Mouse (Mus musculus): ENCODE data around the gene Zfp592. TPM values are rescaled to one million over a fixed set of nuclear protein-coding genes. Genes with fewer than 3 reads are reported as not detected.
"Not testable (repeated sequence)": the region's sequence is repeated elsewhere in the genome, so short reads cannot be mapped to it uniquely, and the experiment has no call there.

Zfp592 gene
- 10 to 100 TPM; 22.6 to 36.1 TPM for total RNA-seq (2021)
- polyA plus RNA-seq (2012; rRNA removed): 13.0 and 13.9 TPM in 2 replicates
- long read RNA-seq, partial matches to known transcripts: 3 of 8 reads
- long read RNA-seq, other reads (novel, unspliced or antisense): 5 of 8 reads

DNA sequence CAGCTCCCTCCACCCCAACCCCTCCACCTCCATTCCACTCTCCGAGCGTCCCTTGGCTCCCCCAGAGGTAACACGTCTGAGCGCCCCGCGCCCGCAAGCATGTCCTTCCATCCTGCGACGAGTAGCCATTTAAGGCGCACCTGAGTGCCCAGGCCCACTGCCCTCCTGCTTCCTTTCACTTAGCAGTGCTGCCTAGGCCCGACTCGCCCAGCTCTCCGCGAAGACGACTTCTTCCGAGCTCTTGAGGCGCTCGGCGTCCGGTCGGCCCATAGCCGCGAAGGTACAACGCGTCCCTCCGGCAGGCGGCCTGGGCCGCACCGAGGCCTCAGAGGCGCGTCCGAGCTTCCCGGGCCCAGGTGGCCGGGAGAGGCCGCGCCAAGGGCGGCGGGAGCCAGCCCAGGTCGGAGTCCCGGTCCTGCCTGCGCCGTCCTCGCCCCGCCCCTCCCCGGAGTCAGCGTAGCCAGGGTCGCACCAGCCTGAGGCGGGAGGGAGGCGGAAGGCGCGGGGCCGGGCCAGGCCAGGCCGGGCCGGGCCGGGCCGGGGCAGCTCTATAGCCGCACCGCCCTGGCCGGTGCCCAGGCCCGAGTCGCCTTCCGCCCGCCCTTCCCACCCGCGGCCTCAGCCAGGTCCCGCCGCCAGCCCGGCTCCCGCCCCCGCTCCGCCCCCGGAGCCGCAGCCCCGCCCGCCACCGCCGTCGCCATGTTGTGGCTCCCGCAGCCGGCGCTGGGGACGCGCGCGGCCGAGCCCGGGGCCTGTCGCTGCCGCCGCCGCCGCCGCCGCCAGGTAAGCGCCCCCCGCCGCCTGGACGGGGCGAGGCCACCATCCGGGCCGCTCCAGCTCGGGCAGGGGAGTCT is at the start of gene Zfp592:
TSS of gene Zfp592 (plus strand) at position 702 of the 854 bp plus-strand sequence.
- peak; percentile 94 for DNase-seq

DNA sequence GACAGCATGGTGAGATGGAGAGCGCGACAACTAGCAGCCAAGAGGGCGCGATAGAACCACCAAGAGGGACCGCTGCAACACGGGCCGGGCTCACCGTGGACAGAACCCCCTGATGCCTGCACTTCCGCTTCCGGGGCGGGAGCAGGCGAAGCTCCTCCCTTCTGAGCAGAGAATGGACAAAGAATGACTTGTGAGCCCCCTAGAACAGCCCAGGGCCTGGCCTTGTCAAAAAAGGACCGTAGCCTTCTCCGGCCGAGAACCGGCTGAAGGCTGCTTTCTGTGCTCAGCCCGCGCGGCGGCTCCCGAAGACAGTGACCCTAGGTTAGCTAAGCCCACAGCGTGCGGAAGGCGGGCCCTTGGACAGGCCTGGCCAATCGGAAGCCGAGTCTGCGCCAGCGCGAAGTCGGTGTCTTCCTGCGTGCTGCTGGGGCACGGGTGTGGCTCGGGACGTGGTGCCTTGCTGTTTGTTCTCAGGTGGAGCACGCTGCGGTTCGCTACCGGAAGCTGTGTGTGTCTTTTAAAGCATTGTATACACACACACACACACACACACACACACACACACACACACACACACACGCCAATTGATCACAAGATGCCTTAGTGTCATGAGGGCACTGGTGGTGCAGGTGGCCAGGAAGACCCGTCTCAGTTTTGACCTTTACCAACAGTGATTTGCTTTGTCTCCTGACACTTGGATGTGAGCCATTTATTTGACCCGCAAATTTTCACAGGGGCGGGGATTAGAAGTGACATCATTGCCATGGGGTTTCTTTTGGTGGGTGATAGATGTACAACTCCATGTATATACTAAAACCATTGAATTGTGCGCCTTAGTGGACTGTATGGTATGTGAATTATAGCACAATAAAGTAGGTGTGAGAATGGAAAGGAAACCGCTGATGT is 45.8 kb upstream of the Zfp592 start, which contains the start of gene Sec11a:
TSS of gene Sec11a (minus strand) at position 336 of the 906 bp plus-strand sequence.
- peak; percentile 95 for DNase-seq

DNA sequence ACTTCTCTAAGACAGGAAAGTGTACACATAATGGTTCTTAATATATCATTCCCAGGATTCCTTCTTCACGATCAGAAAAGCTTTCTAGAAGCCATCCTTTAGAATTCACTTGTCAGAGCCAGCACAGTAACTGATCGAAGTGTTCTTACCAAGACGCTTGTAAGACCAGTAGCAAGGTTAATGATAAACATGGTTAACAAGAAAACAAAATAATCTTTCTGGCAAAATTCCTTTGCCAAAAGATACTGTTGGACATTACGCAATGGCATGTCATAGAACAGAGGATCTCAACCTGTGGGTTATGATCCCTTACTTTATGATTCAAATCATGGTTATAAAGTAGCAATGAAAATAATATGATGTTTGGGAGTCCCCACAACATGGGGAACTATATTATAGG is 42.0 kb upstream of the Zfp592 start:
- no peak for DNase-seq

DNA sequence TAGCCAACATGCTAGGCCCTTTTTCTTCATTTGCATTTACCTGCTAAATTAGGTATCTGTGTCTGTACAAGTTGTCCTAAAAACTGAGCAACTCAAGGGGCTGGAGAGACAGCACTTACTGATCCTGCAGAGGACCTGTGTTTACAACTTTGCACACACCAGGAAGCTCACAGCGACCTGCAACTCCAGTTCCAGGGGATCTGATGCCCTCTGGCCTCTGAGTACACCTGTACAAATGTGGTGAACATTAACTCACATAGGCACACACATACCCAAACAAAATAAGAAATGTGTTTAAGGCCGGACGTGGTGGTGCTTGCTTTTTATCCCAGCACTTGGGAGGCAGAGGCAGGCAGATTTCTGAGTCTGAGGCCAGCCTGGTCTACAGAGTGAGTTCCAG is 41.3 kb upstream of the Zfp592 start:
- no peak for DNase-seq

DNA sequence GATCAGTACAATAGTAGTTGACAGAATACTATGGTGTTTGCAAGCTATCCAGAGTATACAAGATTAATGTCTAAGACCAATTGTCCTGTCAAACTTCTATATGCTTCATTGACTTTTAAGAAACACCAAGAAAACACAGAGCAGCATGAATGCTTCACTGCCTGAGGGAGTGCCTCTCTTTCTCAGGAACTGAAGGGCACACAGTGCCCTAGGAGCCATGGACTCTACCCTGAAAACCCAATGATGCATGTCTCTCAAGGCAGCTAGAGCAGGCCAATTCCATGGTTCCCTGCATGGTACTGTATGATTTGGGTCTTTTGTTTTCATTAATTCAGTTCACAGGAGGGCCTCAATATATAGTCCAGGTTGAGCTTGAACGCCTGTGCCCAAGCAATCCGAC is 39.2 kb upstream of the Zfp592 start:
- DNase-seq: no peak

DNA sequence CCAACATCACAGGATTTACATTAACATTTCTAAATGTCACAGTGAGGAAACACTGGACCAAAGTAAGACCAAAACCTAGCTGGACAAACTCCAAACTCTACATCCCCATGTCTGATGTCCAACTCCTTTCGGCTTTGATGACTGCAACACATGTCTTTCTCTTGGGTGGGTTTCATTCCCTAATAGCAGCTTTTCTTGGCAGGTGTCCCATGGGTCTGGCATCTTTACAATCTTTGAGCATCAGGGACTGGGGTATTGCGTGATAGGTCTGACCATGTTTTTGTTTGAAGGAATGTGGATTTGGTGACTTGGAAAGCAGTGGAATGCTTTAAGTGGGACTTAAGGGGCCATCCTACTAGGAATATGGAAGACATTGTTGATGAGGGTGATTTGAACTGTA is 36.6 kb upstream of the Zfp592 start:
- DNase-seq: no peak

DNA sequence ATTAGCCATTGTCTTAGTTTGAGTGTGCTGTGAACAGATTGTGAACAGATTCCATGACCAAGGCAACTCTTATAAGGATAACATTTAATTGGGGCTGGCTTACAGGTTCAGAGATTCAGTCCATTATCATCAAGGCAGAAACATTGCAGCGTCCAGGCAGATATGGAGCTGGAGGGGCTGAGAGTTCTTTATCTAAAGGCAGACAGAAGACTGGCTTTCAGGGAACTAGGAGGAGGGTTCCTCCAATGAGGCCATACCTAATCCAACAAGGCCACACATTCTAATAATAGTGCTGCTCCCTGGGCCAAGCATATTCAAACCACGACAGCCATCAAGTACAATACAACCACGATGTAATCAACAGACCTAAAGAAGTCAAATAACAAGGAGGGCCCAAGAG is 34.5 kb upstream of the Zfp592 start:
- DNase-seq: no peak

DNA sequence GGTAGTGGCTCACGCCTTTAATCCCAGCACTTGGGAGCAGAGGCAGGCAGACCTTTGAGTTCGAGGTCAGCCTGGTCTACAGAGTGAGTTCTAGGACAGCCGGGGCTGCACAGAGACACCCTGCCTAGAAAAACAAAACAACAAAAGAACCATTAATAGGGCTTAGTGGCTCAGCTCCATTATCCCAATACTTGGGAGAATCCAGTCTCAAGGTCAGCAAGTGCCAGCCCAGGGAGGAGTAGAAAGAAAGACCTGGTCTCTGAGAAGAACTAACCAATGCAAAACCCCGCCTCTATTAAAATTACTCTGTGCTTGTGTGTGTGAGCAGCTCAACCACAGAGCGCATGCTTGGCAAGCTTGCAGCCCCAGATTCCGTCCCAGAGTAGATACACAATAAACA is 30.7 kb upstream of the Zfp592 start:
- DNase-seq: no peak

DNA sequence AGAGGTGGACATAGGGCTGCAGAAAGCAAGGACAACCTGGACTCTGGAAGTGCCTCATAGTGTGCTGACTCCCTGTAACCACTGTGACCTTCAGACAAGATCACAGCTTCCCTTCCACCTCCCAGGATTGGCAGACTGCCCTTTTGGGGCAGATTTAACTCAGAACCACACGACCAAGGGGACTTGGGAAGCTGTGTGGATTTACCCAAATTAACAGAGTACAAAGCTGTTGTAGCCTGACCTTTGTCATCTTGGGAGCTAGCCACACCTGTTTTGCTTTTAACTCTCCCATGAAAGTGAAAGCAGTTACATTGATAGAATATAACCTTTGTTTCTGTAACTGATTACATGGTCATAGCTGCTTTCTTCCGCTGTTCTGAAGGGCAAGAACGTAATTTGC is 22.6 kb upstream of the Zfp592 start:
- DNase-seq: peak; percentile 64

DNA sequence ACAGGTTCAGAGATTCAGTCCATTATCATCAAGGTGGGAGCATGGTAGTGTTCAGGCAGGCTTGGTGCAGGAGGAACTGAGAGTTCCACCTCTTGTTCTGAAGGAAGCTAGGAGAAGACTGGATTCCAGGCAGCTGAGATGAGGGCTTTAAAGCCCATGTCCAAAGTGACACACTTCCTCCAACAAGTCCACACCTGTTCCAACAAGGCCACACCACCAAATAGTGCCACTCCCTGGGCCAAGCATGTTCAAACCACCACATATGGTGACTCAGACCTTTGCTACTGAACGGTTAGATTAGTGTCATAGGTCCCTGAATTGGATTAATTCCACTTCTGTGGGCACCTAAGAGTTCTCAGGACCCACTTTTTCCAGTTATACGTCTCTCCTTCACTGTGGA is 22.1 kb upstream of the Zfp592 start:
- no peak for DNase-seq

DNA sequence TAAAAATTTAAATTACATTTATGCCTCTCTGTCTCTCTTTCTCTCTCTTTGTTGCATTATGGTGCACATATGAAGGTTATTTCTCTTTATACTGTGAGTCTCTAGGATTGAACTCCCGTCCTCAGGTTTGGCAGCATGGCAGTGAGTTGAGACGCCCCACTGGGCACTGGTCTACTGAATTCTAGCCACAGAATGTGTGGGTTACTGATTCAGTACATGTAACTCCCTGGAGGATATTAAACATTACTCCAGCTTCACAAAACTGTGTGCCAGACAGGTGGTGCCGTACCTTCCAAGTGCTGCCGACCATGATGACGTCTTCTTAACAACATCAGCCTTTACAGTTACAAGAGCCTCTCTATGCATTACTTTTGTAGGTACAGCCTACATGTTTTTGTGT is 21.4 kb upstream of the Zfp592 start:
- no peak for DNase-seq

DNA sequence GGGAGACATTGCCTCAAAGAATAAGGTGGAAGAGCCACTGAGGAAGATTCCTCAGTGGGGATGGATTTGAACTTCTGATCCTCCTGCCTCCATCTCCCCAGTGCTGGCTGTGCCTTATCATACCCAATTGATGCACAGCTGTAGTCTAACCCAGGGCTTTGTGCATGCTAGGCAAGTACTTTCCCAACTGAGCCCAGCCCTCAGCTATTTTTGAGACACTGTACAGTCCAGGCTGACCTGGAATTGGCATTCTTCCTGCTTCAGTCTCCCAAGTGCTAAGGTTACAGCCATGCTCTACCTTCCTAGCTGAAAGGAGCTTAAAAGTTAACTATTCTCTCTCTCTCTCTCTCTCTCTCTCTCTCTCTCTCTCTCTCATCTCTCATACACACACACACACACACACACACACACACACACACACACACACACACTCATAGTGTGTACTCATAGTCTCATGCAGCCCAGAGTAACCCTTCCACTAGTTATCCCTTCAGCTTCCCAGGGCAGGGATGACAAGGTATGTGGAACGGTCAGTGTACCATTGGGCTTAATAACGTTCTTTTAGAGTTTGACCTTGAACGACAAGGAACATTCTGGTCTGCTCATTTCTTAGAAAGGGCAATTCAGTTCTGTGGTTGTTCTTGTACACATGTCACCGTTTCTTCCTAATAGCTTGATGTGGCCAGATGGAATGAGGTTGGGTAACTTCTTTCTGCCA is 20.4 kb upstream of the Zfp592 start:
- not testable (repeated sequence) for DNase-seq

DNA sequence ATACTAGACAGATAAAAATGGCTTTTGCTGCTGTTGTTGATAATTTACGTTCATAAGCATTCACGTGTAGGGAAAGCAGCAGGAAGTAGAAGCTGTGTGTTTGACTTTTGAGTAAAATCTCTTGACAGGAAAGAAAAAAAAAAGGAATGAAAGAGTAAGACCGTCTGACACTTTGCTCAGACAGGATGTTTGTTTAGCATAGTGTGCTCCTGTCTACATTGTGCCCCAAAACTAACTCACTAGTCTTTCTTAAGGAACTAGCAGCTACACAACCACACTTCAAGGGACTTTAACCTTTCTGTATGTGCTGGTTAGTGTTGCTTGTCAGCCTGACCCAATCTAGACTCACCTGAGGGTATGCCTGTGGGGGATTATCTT is 19.9 kb upstream of the Zfp592 start:
- DNase-seq: not testable (repeated sequence)

DNA sequence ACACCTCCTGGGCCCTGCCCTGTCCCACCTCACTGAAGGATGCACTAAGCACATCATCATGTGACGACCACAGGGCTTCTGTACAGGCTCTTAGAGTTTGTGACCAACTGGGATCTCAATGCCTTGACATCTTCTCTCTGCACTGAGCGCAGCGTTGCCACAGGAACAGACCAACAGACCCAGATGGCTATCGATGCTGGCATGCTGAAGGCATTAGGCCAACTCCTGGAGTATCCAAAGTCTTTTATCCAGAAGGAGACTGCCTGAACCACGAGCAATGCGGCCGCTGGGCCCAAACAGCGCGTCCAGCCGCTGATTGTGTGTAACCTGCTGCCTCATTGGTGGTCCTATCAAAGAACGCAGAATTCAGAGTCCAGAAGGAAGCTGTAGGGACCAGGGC is 12.9 kb upstream of the Zfp592 start:
- no peak for DNase-seq

DNA sequence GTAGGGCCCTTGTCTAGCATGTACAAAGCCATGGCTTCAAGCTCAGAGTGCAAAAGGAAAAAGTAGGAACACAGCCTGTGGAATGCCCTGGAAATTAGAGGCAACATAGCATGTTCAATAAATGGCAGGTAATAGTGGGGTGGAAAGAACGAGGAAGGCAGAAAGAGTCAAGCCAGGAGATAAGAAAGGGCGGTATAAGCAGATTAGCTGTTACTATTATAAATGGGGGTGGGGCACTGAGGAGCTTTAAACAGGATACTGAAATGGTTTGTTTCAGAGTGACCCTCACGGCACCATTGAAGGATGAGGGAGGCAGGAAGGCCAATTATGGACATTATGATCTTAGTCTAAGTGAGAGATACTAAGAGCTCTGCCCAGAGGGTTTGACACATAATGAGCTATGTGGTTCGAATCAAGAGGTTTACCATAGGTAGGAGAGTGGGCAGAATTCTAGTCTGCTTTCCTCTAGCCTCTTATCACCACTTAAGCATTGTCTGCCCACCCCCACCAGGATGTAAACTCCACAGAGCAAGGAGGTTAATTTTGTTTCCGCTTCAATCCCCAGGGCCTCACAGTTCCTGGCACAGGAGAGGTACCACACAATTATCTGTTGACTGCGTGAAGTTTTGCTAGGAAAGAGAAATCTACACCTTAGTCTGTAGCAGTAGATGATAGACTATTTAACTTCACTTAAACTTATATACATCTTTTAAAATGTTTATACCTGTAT is 6.9 kb upstream of the Zfp592 start:
- no peak for DNase-seq

DNA sequence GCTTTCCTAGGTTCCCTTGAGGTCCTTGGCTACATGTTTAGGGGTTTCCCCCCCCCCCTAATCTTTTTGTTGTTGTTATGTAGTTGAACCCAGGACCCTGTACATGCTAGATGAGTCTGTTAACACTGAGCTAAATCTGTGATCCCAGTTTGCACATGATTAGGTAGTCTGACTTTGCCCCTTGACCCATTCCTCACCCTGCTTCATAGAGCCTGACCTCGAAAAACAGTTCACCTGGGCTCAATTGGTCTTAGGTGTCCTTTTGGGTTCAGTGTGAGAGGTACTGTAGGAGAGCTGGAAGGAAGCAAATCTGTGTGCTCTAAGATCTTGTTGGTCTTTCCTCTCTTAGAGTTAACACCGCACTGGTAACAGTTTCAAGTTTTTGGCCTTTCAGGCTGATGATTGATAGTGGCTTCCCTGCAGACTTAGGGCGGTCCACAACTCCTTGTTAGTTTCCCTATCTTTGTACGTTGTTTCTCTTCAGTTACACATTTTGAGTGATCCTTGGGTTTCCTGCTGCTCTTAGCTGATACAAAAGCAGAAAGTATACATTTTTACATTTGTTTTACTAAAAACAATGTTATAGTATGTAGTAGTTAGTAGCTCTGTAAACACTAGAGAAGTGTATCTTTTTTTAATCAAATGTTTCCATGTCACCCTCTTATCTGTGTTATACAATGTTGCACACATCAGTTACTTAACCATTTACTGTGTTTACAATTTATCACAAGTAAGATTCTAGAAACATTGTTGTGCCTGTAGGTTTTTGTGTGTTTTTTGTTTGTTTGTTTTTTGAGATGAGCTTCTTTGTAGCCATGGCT is 5.5 kb upstream of the Zfp592 start:
- DNase-seq: no peak

DNA sequence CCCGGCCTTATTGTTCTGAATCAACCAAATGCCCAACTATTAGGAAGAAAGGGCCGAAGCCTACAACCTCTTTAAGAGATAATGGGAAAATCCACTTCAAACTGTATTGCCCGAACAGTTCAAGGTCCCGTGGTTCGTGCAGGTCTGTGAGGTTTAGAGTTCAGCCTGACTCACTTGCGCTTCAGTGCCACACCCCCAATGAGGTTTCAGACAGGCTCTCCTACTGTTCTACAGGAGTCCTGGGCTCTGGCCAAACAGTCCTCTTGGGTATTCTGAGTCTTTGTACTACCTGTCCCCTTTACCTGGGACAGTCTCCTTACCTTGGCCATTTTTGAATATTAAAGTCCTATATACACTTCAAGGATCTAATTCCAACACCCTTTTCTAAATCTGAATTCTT is 3.2 kb upstream of the Zfp592 start:
- no peak for DNase-seq

DNA sequence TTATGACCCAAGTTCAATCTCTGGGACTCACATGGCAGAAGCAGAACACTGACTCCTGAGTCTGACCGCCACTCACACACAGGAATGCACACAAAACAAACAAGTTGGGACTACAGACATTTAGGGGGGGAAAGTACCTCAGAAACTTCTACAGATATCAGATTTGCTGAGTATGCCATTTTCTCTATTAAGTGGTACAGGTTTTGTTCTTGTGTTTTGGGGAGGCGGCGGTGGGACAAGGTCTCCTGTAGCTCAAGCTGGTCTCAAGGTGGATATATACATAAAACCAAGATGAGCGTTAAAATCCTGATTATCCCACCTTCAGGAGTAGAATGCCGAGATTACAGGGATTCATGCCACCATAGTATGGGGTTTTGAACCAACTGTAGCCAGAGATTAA is 1.9 kb upstream of the Zfp592 start:
- DNase-seq: no peak

DNA sequence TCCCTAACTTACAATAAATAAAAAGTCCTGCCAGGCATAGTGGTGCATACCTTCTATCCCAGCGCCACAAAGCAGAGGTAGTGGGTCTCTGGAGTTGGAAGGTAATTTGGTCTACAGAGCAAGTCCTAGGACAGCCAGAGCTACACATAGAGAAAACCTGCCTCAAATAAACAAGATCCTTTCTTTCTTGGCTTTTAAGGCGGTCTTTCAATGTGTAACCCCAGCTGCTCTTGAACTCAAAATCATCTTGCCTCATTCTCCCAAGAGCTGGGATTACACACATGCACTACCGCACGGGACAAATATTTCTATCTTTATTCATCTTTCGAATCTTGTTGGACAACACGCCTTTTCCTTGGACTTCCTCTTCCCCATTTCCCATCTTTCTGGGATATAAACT is 1.4 kb upstream of the Zfp592 start:
- no peak for DNase-seq

DNA sequence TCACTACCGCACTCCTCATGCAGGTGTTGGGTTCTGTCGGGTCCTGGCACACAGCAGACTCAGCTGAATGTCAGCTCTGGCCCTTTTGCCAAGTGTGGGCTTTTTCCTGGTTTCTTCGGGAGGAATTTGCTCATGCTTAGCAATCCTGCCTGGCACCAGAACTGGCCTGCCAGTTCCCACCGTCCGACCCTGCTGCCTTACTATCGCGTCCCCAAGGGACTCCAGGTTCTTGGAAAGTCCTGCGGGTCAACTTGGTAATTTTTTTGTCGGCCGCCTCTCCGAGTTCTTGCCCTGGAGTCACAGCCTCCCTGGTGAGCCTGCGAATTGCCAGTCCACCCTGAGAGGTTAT is 876 bp upstream of the Zfp592 start:
- DNase-seq: no peak
